Mouse (Mus musculus): ENCODE data around the gene Pik3cb.

Pik3cb gene

DNA sequence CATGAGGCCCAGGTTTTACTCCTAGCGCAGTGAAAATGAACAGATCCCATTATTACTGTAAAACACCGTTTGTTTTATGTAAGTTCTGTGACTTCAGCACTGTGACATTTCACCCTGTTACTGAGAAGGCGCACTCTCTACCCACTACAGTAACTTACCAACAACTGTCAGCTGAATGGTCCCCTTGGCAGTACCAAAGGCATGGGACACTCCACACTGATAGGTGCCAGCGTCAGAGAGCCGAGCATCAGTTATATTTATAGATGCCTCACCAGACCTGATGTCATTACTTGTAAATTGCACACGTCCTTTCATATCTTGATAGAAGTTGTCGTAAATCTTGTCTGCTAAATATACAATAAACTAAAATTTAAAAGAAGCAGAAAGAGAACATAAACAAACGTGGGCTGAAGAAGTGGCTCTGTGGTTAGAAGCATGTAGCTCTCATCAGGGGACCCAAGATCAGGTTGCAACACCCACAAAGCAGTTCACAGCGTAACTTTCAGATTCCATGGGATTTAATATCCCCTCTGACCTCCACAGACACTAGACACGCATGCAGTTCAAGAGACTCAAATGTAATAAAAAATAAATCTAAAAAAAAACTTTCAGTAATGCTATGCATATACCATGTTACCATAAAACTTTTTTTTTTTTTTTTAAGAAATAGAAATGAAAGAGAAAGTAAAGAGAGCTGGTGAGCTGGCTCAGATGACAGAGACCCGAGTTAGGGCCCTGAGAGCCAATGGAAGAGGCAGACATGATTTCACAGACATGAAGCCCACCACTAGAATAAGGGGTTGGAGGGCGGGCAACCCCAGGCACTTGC, 131.1 kb downstream of the Pik3cb start:
- no peak for DNase-seq (ENCODE audit: low read depth in 1 of 2, low spot score in 2 of 2)

DNA sequence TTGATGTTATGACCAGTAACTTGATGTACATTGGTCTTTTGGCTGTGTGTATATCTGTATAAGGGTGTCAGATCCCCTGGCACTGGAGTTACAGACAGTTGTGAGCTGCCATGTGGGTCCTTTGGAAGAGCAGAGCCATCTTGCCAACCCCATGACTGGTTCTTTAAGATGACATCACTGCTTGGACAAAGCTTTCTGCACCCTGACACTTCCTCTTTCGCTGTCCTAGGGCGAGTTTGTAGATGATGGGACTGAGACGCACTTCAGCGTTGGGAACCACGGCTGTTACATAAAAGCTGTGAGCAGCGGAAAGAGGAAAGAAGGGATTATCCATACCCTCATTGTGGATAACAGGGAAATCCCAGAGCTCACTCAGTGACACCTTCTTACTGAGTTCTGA, 139.1 kb downstream of the Pik3cb start:
- DNase-seq (ENCODE audit: low read depth in 1 of 2, low spot score in 2 of 2): no peak

GRCm38 (mm10) chr9:98999881-99000339, 140.5 kb downstream of the Pik3cb start:
- DNase-seq (ENCODE audit: low read depth in 1 of 2, low spot score in 2 of 2): no peak

DNA sequence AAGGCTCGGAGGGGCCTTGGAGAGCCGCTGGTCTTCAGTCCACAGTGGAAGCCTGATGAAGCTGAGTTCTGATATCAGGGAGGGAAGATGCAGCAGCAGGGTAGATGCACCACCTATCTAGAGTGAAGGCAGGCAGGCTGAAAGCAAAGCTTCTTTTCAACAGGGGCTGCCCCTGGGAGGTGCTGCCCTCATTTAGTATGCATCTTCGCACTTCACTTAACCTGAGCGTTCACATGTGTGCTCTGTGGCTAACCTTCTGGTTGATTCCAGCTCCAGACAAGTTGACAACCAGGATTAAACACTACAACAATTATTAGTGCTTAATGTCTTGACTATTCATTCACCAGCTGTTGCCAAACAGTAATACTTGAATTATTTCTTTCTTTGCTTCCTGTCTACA, 146.3 kb downstream of the Pik3cb start:
- DNase-seq (ENCODE audit: low read depth in 1 of 2, low spot score in 2 of 2): no peak

DNA sequence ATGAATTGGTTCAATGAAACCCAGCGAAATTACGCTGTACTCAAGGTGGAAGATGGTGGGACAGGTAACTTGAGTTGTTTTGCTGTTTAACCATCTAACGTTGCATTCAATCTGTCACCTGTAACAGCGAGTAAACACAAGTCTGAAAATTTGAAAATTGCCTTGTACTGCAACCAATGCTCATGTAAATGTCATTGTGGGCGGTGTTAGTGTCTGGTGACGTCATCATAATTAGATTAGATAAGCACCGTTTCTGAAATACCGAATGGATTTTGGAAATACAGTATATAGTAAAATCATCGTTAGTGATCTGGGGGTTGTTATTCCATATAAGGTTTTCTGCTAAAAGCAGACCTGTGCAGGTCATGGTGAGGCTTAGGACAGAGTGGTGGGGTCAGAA, 153.3 kb downstream of the Pik3cb start:
- DNase-seq (ENCODE audit: low read depth in 1 of 2, low spot score in 2 of 2): no peak

All from monocyte, adult 2 months (primary cell).